Mouse (Mus musculus) hindbrain, postnatal 0 days (tissue): ENCODE measurements around the gene Serpine1. TPM values are rescaled to one million over a fixed set of nuclear protein-coding genes. Genes with fewer than 3 reads are reported as not detected.

ENCODE experiments used
- ATAC-seq: fragments of 200-750 bp; cut with Nextera tagmentation; 2 replicates; pipeline ENCODE4 v1.8.0; 2017; ENCODE audit warnings: mild to moderate bottlenecking, moderate TSS enrichment, moderate library complexity
- DNase-seq: peaks from one replicate; pipeline ENCODE4 v3.0.0-alpha.2; 2015; ENCODE audit warnings: low spot score
- H3K27ac ChIP-seq: fragments of 300-500 bp; sonication (generic); 2 replicates; pipeline ENCODE4 v1.5.1; 2014; ENCODE audit warnings: mild to moderate bottlenecking
- H3K27me3 ChIP-seq: fragments of 300-500 bp; sonication (generic); 2 replicates; pipeline ENCODE4 v1.6.1; 2014; ENCODE audit warnings: low read length, mixed read lengths; ENCODE audit not compliant: insufficient read depth
- H3K36me3 ChIP-seq: fragments of 300-500 bp; sonication (generic); 2 replicates; pipeline ENCODE4 v1.6.1; 2014; ENCODE audit warnings: low read length, mixed read lengths; ENCODE audit not compliant: insufficient read depth
- H3K4me1 ChIP-seq: fragments of 300-500 bp; sonication (generic); 2 replicates; pipeline ENCODE4 v1.6.1; 2014; ENCODE audit warnings: antibody characterized with exemption, low read length, mixed read lengths; ENCODE audit not compliant: insufficient read depth
- H3K4me2 ChIP-seq: fragments of 300-500 bp; sonication (generic); 2 replicates; pipeline ENCODE4 v1.6.1; 2014; ENCODE audit warnings: low read depth, mild to moderate bottlenecking, low read length, moderate library complexity, mixed read lengths
- H3K4me3 ChIP-seq: fragments of 300-500 bp; sonication (generic); 2 replicates; pipeline ENCODE4 v1.5.1; 2014; ENCODE audit warnings: low read length
- H3K9ac ChIP-seq: fragments of 300-500 bp; sonication (generic); replicated peaks from 2 replicates; pipeline ENCODE4 v1.6.1; 2014; ENCODE audit warnings: mild to moderate bottlenecking, low read length, moderate library complexity, mixed read lengths
- H3K9me3 ChIP-seq: fragments of 300-500 bp; sonication (generic); 2 replicates; pipeline ENCODE4 v1.6.1; 2016; ENCODE audit warnings: low read length, mixed read lengths
- CTCF ChIP-seq: IDR thresholded peaks from 2 replicates; pipeline ENCODE4 v1.5.1; 2016; ENCODE audit warnings: antibody characterized with exemption, control low read depth, low read depth
- WGBS: fragments of 180-500 bp; shearing (Covaris S2); extraction: QIAGEN DNeasy Blood & Tissue Kit; methylation state at CpG from one replicate; pipeline ENCODE4 v1.1.7; 2014; 5-methylcytosine and 5-hydroxymethylcytosine counted together
- polyA plus RNA-seq: library from polyadenylated mRNA; unstranded; fragments of >200 nt; fragmentation: Nextera tagmentation; extraction: Ambion mirVana; gene quantifications from 2 replicates; pipeline ENCODE4 v1.2.1, GENCODE M21; 2015
- total RNA-seq: library from RNA; depleted of rRNA; stranded (reverse); fragments of >200 nt; gene quantifications from 2 replicates; pipeline ENCODE4 v1.2.3, GENCODE M21; 2014

Serpine1 gene
- total and polyA plus RNA-seq, 2 experiments from 2014 or later = 0.25 to 3.0 TPM

GRCm38 (mm10) chr5:137085021-137085420, 13.0 kb upstream of the Serpine1 start:
- TF ChIP-seq CTCF = no peak
- no peaks in the 10 kb centered on the region for H3K36me3 ChIP-seq
- H3K27me3 ChIP-seq = no peaks in the 10 kb centered on the region
- H3K4me3 ChIP-seq = no peak overlapping the region
- WGBS = 89% methylated on average over 6 of the region's 6 CpGs
- no peaks in the 10 kb centered on the region for H3K4me1 ChIP-seq
- no peaks in the 10 kb centered on the region for H3K9me3 ChIP-seq
- no peak overlapping the region for H3K9ac ChIP-seq
- H3K27ac ChIP-seq = no peak overlapping the region
- DNase-seq (no peak), ATAC-seq (no peak)
- no peak overlapping the region for H3K4me2 ChIP-seq

GRCm38 (mm10) chr5:137083051-137083450, 11.0 kb upstream of the Serpine1 start:
- WGBS = 84% methylated on average over 4 of the region's 4 CpGs
- TF ChIP-seq CTCF = no peak
- Histone ChIP-seq H3K9me3 (no peaks in the 10 kb centered on the region), H3K9ac (no peak overlapping the region), H3K27me3 (no peaks in the 10 kb centered on the region), H3K4me3 (no peak overlapping the region), H3K27ac (no peak overlapping the region), H3K4me2 (no peak overlapping the region), H3K36me3 (no peaks in the 10 kb centered on the region), H3K4me1 (no peaks in the 10 kb centered on the region)
- ATAC-seq (no peak), DNase-seq (no peak)

GRCm38 (mm10) chr5:137079849-137080248, 7.8 kb upstream of the Serpine1 start:
- H3K9me3 ChIP-seq = no peaks in the 10 kb centered on the region
- WGBS = 71% methylated on average over 5 of the region's 5 CpGs

GRCm38 (mm10) chr5:137078616-137079015, 6.5 kb upstream of the Serpine1 start:
- peaks cover 4% of the 10 kb centered on the region; the same call in 1 of the 2 replicates for H3K4me1 ChIP-seq
- H3K27me3 ChIP-seq = no peaks in the 10 kb centered on the region
- H3K9me3 ChIP-seq = no peaks in the 10 kb centered on the region
- no peak overlapping the region for H3K27ac ChIP-seq
- 70% methylated on average over 6 of the region's 6 CpGs for WGBS
- DNase-seq = no peak
- no peaks in the 10 kb centered on the region for H3K36me3 ChIP-seq
- H3K4me3 ChIP-seq = no peak overlapping the region
- TF ChIP-seq CTCF = no peak
- H3K4me2 ChIP-seq = no peak overlapping the region
- no peak for ATAC-seq
- H3K9ac ChIP-seq = no peak overlapping the region

More at GRCm38 (mm10) chr5:137079849-137080248, 7.8 kb upstream of the Serpine1 start:
- Histone ChIP-seq H3K9ac (no peak overlapping the region), H3K4me3 (no peak overlapping the region), H3K27me3 (no peaks in the 10 kb centered on the region), H3K4me2 (no peak overlapping the region), H3K4me1 (no peaks in the 10 kb centered on the region), H3K27ac (no peak overlapping the region), H3K36me3 (no peaks in the 10 kb centered on the region)
- no peak for ATAC-seq
- TF ChIP-seq CTCF = no peak
- DNase-seq = no peak

- no peak overlapping the region for H3K9ac ChIP-seq
- no peaks in the 10 kb centered on the region for H3K9me3 ChIP-seq
- no peaks in the 10 kb centered on the region for H3K36me3 ChIP-seq
- WGBS = 84% methylated on average over 14 of the region's 14 CpGs
- H3K4me3 ChIP-seq = no peak overlapping the region
- DNase-seq (no peak), ATAC-seq (no peak)
- peaks cover 4% of the 10 kb centered on the region; the same call in 1 of the 2 replicates for H3K4me1 ChIP-seq
- TF ChIP-seq CTCF = no peak
- H3K27me3 ChIP-seq = no peaks in the 10 kb centered on the region
- no peak overlapping the region for H3K27ac ChIP-seq
- no peak overlapping the region for H3K4me2 ChIP-seq
Measured at GRCm38 (mm10) chr5:137078041-137078440, 6.0 kb upstream of the Serpine1 start.

GRCm38 (mm10) chr5:137077187-137077586, 5.1 kb upstream of the Serpine1 start:
- Histone ChIP-seq H3K27ac (no peak overlapping the region), H3K27me3 (no peaks in the 10 kb centered on the region), H3K4me2 (no peak overlapping the region), H3K4me1 (peaks cover 7% of the 10 kb centered on the region), H3K9me3 (no peaks in the 10 kb centered on the region), H3K9ac (no peak overlapping the region), H3K4me3 (no peak overlapping the region), H3K36me3 (no peaks in the 10 kb centered on the region)
- TF ChIP-seq CTCF = no peak
- WGBS = 91% methylated on average over 7 of the region's 7 CpGs
- ATAC-seq = no peak
- no peak for DNase-seq

- Histone ChIP-seq H3K36me3 (no peaks in the 10 kb centered on the region), H3K27ac (no peak overlapping the region), H3K9me3 (no peaks in the 10 kb centered on the region), H3K27me3 (no peaks in the 10 kb centered on the region), H3K4me3 (no peak overlapping the region), H3K4me1 (peaks cover 7% of the 10 kb centered on the region), H3K4me2 (no peak overlapping the region), H3K9ac (no peak overlapping the region)
- no peak for DNase-seq
- ATAC-seq = no peak
- WGBS = 37% methylated on average over 12 of the region's 12 CpGs
- TF ChIP-seq CTCF = no peak
Measured at GRCm38 (mm10) chr5:137076191-137076930, 4.3 kb upstream of the Serpine1 start.
